Mouse (Mus musculus) megakaryocyte, embryonic 14.5 days (primary cell): ENCODE measurements around the gene Cyld. TPM values are rescaled to one million over a fixed set of nuclear protein-coding genes. Genes with fewer than 3 reads are reported as not detected.
"Not testable (repeated sequence)": the region's sequence is repeated elsewhere in the genome, so short reads cannot be mapped to it uniquely, and the experiment has no call there.

Experiments
- H3K27me3 ChIP-seq: replicated peaks from 2 replicates; pipeline ENCODE3; 2012; ENCODE audit warnings: inconsistent platforms
- H3K36me3 ChIP-seq: replicated peaks from 2 replicates; pipeline ENCODE3; 2012; ENCODE audit warnings: low read length, inconsistent platforms, mixed read lengths
- H3K4me1 ChIP-seq: 2 replicates; pipeline ENCODE4 v1.6.1; 2012; ENCODE audit warnings: inconsistent platforms
- H3K4me3 ChIP-seq: replicated peaks from 2 replicates; pipeline ENCODE3; 2012; ENCODE audit warnings: moderate library complexity, mild to moderate bottlenecking, inconsistent platforms
- H3K9me3 ChIP-seq: 2 replicates; pipeline ENCODE4 v1.6.1; 2012; ENCODE audit warnings: inconsistent platforms
- FLI1 ChIP-seq: IDR thresholded peaks from 2 replicates; pipeline ENCODE4 v1.6.1; 2012; ENCODE audit warnings: low read length, inconsistent platforms, mixed read lengths
- GATA1 ChIP-seq: IDR thresholded peaks from 3 replicates; pipeline ENCODE4 v1.6.1; 2012; ENCODE audit warnings: mixed read lengths, low read length, inconsistent platforms, borderline replicate concordance
- polyA plus RNA-seq: library from polyadenylated mRNA; stranded (reverse); fragments of >175 nt; gene quantifications from 2 replicates; pipeline ENCODE4 v1.2.3, GENCODE M21; 2012; ENCODE audit warnings: low replicate concordance; ENCODE audit not compliant: insufficient read depth

Cyld gene
- polyA plus RNA-seq, result 0.54 TPM in 1 of 2 replicates, not detected in the other

DNA sequence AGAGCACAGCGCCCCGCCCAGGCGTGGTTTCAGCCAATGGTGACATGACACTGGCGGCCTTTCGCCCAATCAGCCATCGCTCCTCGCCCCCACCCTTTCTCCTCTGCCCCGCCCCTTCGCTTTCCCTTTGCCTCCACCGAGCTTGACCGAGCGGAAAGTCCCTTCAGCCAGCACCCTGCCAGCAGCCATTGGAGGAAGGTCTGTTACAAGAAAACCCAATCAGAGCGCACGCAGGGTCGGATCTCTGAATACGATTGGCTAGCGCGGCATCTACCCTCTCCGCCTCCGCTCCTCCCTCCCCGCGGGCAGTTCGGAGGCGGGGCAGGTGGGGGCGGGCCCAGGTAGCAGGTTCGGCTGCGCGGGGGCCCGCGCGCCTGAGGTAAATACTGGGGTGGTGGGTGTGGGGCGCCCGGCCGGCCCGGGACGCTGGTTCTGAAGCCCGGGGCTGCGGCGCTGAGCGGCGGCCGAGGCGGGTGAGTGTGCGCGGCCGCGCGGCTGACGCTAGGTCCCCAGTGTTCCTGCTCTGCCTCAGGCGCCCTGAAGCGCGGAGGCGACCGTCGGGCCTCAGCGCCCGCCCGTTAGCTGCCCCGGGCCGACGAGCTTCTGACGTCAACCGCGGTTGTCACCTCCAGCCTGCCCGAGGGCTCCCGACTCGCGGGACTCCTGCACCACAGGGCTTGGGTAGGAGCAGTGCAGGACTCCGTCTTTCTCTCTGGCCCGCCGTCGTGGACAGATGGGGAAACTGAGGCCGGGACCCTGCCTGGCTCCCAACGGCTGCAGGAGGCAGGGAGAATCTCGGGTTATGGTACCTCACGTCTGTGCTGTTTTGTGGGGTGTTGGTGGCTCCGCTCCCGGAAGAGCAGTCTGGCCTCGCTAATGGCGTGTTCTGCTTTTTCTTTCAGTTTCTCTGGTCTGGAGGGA lies at the start of gene Cyld:
Gene Cyld (plus strand): TSS at position 308 of the 921 bp plus-strand sequence.
- H3K4me1 ChIP-seq, result peaks cover 53% of the 10 kb centered on the region
- no peaks in the 10 kb centered on the region for H3K9me3 ChIP-seq
- TF ChIP-seq FLI1, result no peak
- no peaks in the 10 kb centered on the region for H3K36me3 ChIP-seq
- peak within 1 kb of the TSS; percentile 97 for H3K4me3 ChIP-seq
- no peaks in the 10 kb centered on the region for H3K27me3 ChIP-seq

DNA sequence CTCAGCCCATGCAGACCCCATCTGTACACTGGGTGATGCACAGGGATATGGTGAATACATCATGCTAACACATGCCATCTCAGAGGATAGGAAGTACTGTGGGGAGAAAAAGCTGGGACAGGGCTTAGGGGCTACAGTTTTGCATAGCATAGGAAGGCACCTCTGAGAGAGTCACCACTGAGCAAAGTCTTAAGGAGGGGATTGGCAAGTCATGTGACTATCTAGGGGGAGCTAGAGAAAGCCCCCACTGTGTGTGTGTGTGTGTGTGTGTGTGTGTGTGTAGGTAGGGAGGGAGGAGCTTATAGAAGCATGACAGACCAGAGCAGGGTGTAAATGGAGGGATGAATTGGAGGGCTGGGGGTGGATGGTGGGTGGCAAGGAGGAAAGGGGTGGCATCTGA lies 48.5 kb upstream of the Cyld start:
- H3K27me3 ChIP-seq, result peaks cover 74% of the 10 kb centered on the region
- H3K9me3 ChIP-seq, result peaks cover 5% of the 10 kb centered on the region
- TF ChIP-seq FLI1 (no peak), GATA1 (no peak)
- peaks cover 40% of the 10 kb centered on the region for H3K4me1 ChIP-seq
- peak overlapping the region; percentile 87 for H3K4me3 ChIP-seq
- no peaks in the 10 kb centered on the region for H3K36me3 ChIP-seq

GRCm38 (mm10) chr8:88650016-88650708 lies 46.7 kb upstream of the Cyld start:
- TF ChIP-seq FLI1 (no peak), GATA1 (no peak)
- Histone ChIP-seq H3K9me3 (no peaks in the 10 kb centered on the region), H3K4me3 (peak overlapping the region; percentile 43), H3K36me3 (no peaks in the 10 kb centered on the region), H3K27me3 (peaks cover 74% of the 10 kb centered on the region), H3K4me1 (peaks cover 41% of the 10 kb centered on the region)

DNA sequence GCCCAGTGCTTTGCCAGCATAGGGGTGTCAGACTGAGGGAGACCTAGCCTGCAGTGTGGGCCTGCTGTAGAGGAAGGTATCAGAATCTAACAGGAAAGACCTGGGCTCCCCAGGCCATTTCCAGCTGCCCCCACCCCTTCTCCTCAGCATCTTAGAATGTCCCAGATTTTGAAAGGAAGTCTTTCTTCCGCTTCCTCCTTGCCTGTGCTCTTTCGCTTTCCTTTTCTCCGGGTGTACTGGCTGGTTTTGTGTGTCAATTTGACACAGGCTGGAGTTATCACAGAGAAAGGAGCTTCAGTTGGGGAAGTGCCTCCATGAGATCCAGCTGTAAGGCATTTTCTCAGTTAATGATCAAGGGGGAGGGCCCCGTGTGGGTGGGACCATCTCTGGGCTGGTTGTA lies 45.7 kb upstream of the Cyld start:
- not testable (repeated sequence) for H3K9me3 ChIP-seq, H3K36me3 ChIP-seq, H3K4me3 ChIP-seq
- H3K4me1 ChIP-seq, result peaks cover 41% of the 10 kb centered on the region
- H3K27me3 ChIP-seq, result peaks cover 70% of the 10 kb centered on the region

DNA sequence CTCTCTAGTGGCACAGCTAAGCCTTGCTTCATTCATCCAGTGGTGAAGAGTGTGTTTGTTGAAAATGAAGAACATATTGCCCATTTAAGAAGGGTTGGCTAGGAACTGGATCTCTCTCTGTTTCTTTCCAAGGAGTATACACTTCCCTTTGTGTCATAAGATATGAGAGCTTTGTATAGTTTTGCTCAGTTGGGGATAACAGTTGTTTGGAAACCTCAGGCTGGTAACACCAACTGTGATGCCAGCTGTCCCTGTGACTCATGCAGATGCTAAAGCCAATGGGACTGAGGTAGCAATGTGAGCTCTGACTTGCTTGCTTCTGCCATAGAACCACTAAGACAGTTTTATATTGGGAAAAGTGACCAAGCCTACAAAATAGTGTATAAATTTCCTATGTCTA lies 41.5 kb upstream of the Cyld start:
- Histone ChIP-seq H3K4me3 (no peak overlapping the region), H3K4me1 (peaks cover 14% of the 10 kb centered on the region), H3K36me3 (no peaks in the 10 kb centered on the region), H3K9me3 (no peaks in the 10 kb centered on the region), H3K27me3 (peaks cover 39% of the 10 kb centered on the region)
- TF ChIP-seq FLI1 (no peak), GATA1 (no peak)

GRCm38 (mm10) chr8:88659873-88660272 lies 37.0 kb upstream of the Cyld start:
- H3K36me3 ChIP-seq, result no peaks in the 10 kb centered on the region
- peaks cover 27% of the 10 kb centered on the region; the same call in 1 of the 2 replicates for H3K4me1 ChIP-seq
- no peak overlapping the region for H3K4me3 ChIP-seq
- peaks cover 33% of the 10 kb centered on the region for H3K27me3 ChIP-seq
- TF ChIP-seq FLI1, result no peak
- no peak for TF ChIP-seq GATA1
- no peaks in the 10 kb centered on the region for H3K9me3 ChIP-seq

DNA sequence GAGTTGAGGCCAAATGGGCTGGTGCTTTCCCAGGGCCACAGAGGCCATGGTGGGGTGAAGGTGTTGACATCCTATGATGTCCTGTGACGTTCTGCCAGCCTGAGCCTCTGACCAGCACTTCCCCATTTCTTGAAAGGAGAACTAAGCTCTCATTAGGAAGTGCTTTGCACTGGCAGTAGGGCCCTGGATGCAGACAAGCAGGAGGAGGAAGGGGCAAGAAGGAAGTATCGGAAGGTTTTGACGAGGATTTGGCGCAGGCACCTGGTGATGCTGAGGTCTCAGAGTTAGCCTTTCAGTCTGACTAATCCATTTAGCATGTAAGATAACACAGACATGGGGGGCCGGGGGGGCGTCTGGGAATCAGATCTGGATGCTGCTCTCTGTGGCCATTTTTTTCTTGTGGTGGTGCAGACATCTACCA lies 34.4 kb upstream of the Cyld start:
- Histone ChIP-seq H3K27me3 (peaks cover 32% of the 10 kb centered on the region), H3K36me3 (no peaks in the 10 kb centered on the region), H3K9me3 (no peaks in the 10 kb centered on the region), H3K4me1 (peaks cover 30% of the 10 kb centered on the region), H3K4me3 (no peak overlapping the region)
- TF ChIP-seq GATA1 (no peak), FLI1 (no peak)

DNA sequence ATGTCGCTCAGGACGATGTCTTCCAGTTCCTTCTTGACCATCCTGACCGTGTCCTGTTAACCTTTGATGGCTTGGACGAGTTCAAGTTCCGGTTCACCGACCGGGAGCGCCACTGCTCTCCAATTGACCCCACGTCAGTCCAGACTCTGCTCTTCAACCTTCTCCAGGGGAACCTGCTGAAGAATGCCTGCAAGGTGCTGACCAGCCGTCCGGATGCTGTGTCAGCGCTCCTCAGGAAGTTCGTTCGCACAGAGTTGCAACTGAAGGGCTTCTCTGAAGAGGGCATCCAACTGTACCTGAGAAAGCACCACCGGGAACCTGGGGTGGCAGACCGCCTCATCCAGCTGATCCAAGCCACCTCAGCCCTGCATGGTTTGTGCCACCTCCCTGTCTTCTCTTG lies 32.7 kb upstream of the Cyld start:
- Histone ChIP-seq H3K9me3 (no peaks in the 10 kb centered on the region), H3K4me3 (no peak overlapping the region), H3K4me1 (peaks cover 42% of the 10 kb centered on the region), H3K27me3 (peaks cover 31% of the 10 kb centered on the region), H3K36me3 (no peaks in the 10 kb centered on the region)
- TF ChIP-seq GATA1 (no peak), FLI1 (no peak)

DNA sequence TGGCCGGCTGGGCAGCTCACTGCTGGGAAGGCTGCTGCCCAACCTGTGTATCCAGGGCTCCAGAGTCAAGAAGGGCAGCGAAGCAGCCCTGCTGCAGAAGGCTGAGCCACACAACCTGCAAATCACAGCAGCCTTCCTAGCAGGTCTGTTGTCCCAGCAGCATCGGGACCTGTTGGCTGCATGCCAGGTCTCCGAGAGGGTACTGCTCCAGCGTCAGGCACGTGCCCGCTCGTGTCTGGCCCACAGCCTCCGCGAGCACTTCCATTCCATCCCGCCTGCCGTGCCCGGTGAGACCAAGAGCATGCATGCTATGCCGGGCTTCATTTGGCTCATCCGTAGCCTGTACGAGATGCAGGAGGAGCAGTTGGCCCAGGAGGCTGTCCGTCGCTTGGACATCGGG lies 31.9 kb upstream of the Cyld start:
- no peak for TF ChIP-seq GATA1
- no peak for TF ChIP-seq FLI1
- peaks cover 32% of the 10 kb centered on the region for H3K27me3 ChIP-seq
- peaks cover 42% of the 10 kb centered on the region for H3K4me1 ChIP-seq
- no peaks in the 10 kb centered on the region for H3K9me3 ChIP-seq
- no peaks in the 10 kb centered on the region for H3K36me3 ChIP-seq
- no peak overlapping the region for H3K4me3 ChIP-seq

- no peaks in the 10 kb centered on the region for H3K9me3 ChIP-seq
- H3K4me1 ChIP-seq, result peaks cover 32% of the 10 kb centered on the region
- no peak for TF ChIP-seq FLI1
- no peak for TF ChIP-seq GATA1
- H3K36me3 ChIP-seq, result no peaks in the 10 kb centered on the region
- no peak overlapping the region for H3K4me3 ChIP-seq
- H3K27me3 ChIP-seq, result peaks cover 42% of the 10 kb centered on the region
These were observed 30.4 kb upstream of the Cyld start for GRCm38 (mm10) chr8:88666435-88666834.
